Mouse (Mus musculus) adipocyte (in vitro differentiated cells): ENCODE measurements around the gene Esrrb.

Experiments used
- DNase-seq: peaks from one replicate; pipeline ENCODE4 v3.0.0-alpha.2; 2016; ENCODE audit warnings: low spot score

Esrrb gene

GRCm38 (mm10) chr12:86501728-86502127 lies 140.8 kb downstream of the Esrrb start:
- no peak for DNase-seq

- DNase-seq = no peak
Measured at GRCm38 (mm10) chr12:86503921-86504320, 143.0 kb downstream of the Esrrb start.

- no peak for DNase-seq
Measured at GRCm38 (mm10) chr12:86504321-86504720, 143.4 kb downstream of the Esrrb start.

GRCm38 (mm10) chr12:86507741-86508140 lies 146.8 kb downstream of the Esrrb start:
- no peak for DNase-seq

GRCm38 (mm10) chr12:86508313-86508988 lies 147.5 kb downstream of the Esrrb start:
- no peak for DNase-seq

- no peak for DNase-seq
Measured at GRCm38 (mm10) chr12:86509295-86510279, 148.7 kb downstream of the Esrrb start.

- DNase-seq = no peak
Measured at GRCm38 (mm10) chr12:86512335-86512734, 151.4 kb downstream of the Esrrb start.

- DNase-seq = no peak
Measured at GRCm38 (mm10) chr12:86513596-86513995, 152.7 kb downstream of the Esrrb start.

GRCm38 (mm10) chr12:86516602-86517001 lies 155.7 kb downstream of the Esrrb start:
- no peak for DNase-seq

- DNase-seq = no peak
Measured at GRCm38 (mm10) chr12:86517721-86518120, 156.8 kb downstream of the Esrrb start.

GRCm38 (mm10) chr12:86518746-86519145 lies 157.8 kb downstream of the Esrrb start:
- DNase-seq = no peak

GRCm38 (mm10) chr12:86534283-86534682 lies 173.4 kb downstream of the Esrrb start:
- DNase-seq = peak; percentile 59

- DNase-seq = no peak
Measured at GRCm38 (mm10) chr12:86537799-86538198, 176.9 kb downstream of the Esrrb start.

GRCm38 (mm10) chr12:86538711-86539110 lies 177.8 kb downstream of the Esrrb start:
- no peak for DNase-seq

- DNase-seq = peak; percentile 11
Measured at GRCm38 (mm10) chr12:86539511-86539910, 178.6 kb downstream of the Esrrb start.

- DNase-seq = peak; percentile 16
Measured at GRCm38 (mm10) chr12:86547808-86548207, 186.9 kb downstream of the Esrrb start.

GRCm38 (mm10) chr12:86553037-86553436 lies 192.1 kb downstream of the Esrrb start:
- no peak for DNase-seq

GRCm38 (mm10) chr12:86556796-86557517 lies 196.0 kb downstream of the Esrrb start:
- no peak for DNase-seq

GRCm38 (mm10) chr12:86558889-86559288 lies 198.0 kb downstream of the Esrrb start:
- no peak for DNase-seq

- DNase-seq = no peak
Measured at GRCm38 (mm10) chr12:86562705-86563104, 201.8 kb downstream of the Esrrb start.

- no peak for DNase-seq
Measured at GRCm38 (mm10) chr12:86565996-86566395, 205.1 kb downstream of the Esrrb start.
